Comparison of ENCODE assay signal across 17 mouse cellular contexts in the genomic region with DNA sequence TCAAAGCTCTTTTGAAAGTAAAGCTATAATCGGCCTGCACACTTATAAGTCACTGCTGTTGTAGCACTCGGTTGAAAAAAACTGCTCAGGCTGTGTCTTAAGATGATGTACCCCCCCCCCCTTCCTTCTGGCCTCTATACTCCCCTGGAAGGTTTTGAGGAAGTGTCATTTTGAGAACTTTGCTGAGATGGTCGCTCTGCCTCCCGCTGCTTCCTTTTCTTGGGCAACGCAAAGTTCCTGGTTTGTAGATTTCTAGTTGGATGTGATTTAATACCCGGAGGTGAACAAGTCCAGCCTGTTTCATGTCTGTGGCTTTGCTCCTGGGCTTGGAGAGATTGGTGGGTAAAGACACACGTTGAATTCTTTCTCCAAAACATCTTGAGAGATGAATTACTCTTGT. TPM values are rescaled to one million over a fixed set of nuclear protein-coding genes. Genes with fewer than 3 reads are reported as not detected.
DNase-seq lines count a peak whose midpoint lies in the region; ATAC-seq and TF ChIP-seq lines count a peak whose summit lies in the region.
"Had no signal": no experiment of that assay in that cellular context is flagged by ENCODE, and none has a peak within 500 bp of the region (broad histone marks: within the 10 kb centered on the region; RNA-seq: fewer than 3 reads in every experiment).

No protein-coding gene starts in this region.

- H3K9me3 ChIP-seq in embryonic facial prominence, embryonic 13.5 days: no peaks in the 10 kb centered on the region
- no peaks in the 10 kb centered on the region for H3K9me3 ChIP-seq in embryonic facial prominence, embryonic 10.5 days
- no peaks in the 10 kb centered on the region for H3K9me3 ChIP-seq in midbrain, embryonic 16.5 days (replicated peaks; ENCODE audit: control insufficient read depth, low read length, poor library complexity, severe bottlenecking)
- H3K9me3 ChIP-seq in midbrain, postnatal 0 days (ENCODE audit: low read length): no peaks in the 10 kb centered on the region
- H3K9me3 ChIP-seq in forebrain, embryonic 11.5 days (ENCODE audit: control insufficient read depth, low read length): no peaks in the 10 kb centered on the region
- H3K9me3 ChIP-seq in hindbrain, postnatal 0 days (ENCODE audit: low read length): no peaks in the 10 kb centered on the region
- H3K9me3 ChIP-seq: heart, embryonic 15.5 days had no signal

- no peak overlapping the region for H3K9ac ChIP-seq in embryonic facial prominence, embryonic 13.5 days
- no peak overlapping the region for H3K9ac ChIP-seq in midbrain, embryonic 16.5 days (ENCODE audit: low read depth, low read length)
- no peak overlapping the region for H3K9ac ChIP-seq in midbrain, postnatal 0 days (replicated peaks; ENCODE audit: low read length, poor library complexity, severe bottlenecking)
- H3K9ac ChIP-seq in forebrain, embryonic 11.5 days (ENCODE audit: low read length): no peak overlapping the region
- no peak overlapping the region for H3K9ac ChIP-seq in hindbrain, postnatal 0 days (replicated peaks; ENCODE audit: low read length)
- H3K9ac ChIP-seq: heart, embryonic 15.5 days; hindbrain, embryonic 14.5 days had no signal

- no peak for ATAC-seq in embryonic facial prominence, embryonic 13.5 days (ENCODE audit: insufficient number of reproducible peaks, insufficient read depth, low FRiP score, low TSS enrichment, low read depth)
- ATAC-seq in midbrain, embryonic 16.5 days: no peak
- no peak for ATAC-seq in midbrain, postnatal 0 days (ENCODE audit: low FRiP score)
- peak; percentile 64 for ATAC-seq in monocyte, adult 5-6 weeks (replicated peaks; ENCODE audit: insufficient number of reproducible peaks, low FRiP score, low TSS enrichment, poor library complexity, severe bottlenecking)
- ATAC-seq in forebrain, embryonic 11.5 days (replicated peaks; ENCODE audit: low FRiP score): no peak
- no peak for ATAC-seq in hindbrain, postnatal 0 days
- ATAC-seq: forebrain, embryonic 14.5 days had no signal

- WGBS in embryonic facial prominence, embryonic 13.5 days: 55% methylated on average over 7 of the region's 7 CpGs
- 88% methylated on average over 7 of the region's 7 CpGs for WGBS in embryonic facial prominence, embryonic 10.5 days
- 63% methylated on average over 7 of the region's 7 CpGs for WGBS in midbrain, embryonic 16.5 days
- WGBS in midbrain, postnatal 0 days: 57% methylated on average over 7 of the region's 7 CpGs
- whole genome bisulfite sequencing in forebrain, embryonic 11.5 days: 85% methylated on average over 7 of the region's 7 CpGs
- 77% methylated on average over 7 of the region's 7 CpGs for WGBS in hindbrain, postnatal 0 days

- H3K4me1 ChIP-seq in embryonic facial prominence, embryonic 13.5 days: peaks cover 69% of the 10 kb centered on the region
- peaks cover 58% of the 10 kb centered on the region for H3K4me1 ChIP-seq in embryonic facial prominence, embryonic 10.5 days
- H3K4me1 ChIP-seq in midbrain, embryonic 16.5 days (ENCODE audit: control insufficient read depth, insufficient read depth, low read length): peaks cover 43% of the 10 kb centered on the region
- H3K4me1 ChIP-seq in midbrain, postnatal 0 days (ENCODE audit: insufficient read depth, low read length): peaks cover 13% of the 10 kb centered on the region; the same call in 1 of the 2 replicates
- peaks cover 9% of the 10 kb centered on the region for H3K4me1 ChIP-seq in forebrain, embryonic 11.5 days (replicated peaks; ENCODE audit: control insufficient read depth, insufficient read depth, low read length)
- H3K4me1 ChIP-seq in hindbrain, postnatal 0 days (ENCODE audit: insufficient read depth, low read length): peaks cover 6% of the 10 kb centered on the region; the same call in 1 of the 2 replicates

- no peak overlapping the region for H3K4me3 ChIP-seq in embryonic facial prominence, embryonic 13.5 days
- no peak overlapping the region for H3K4me3 ChIP-seq in embryonic facial prominence, embryonic 10.5 days
- no peak overlapping the region for H3K4me3 ChIP-seq in midbrain, embryonic 16.5 days (ENCODE audit: low read depth, low read length)
- H3K4me3 ChIP-seq in midbrain, postnatal 0 days (ENCODE audit: low read depth, low read length): no peak overlapping the region
- no peak overlapping the region for H3K4me3 ChIP-seq in forebrain, embryonic 11.5 days (ENCODE audit: low read depth, low read length)
- no peak overlapping the region for H3K4me3 ChIP-seq in hindbrain, postnatal 0 days (ENCODE audit: low read length)
- H3K4me3 ChIP-seq: heart, embryonic 15.5 days had no signal

- no peaks in the 10 kb centered on the region for H3K36me3 ChIP-seq in embryonic facial prominence, embryonic 13.5 days
- H3K36me3 ChIP-seq in embryonic facial prominence, embryonic 10.5 days (replicated peaks): peaks cover 24% of the 10 kb centered on the region
- H3K36me3 ChIP-seq in midbrain, embryonic 16.5 days (ENCODE audit: control insufficient read depth, insufficient read depth, low read length): no peaks in the 10 kb centered on the region
- no peaks in the 10 kb centered on the region for H3K36me3 ChIP-seq in midbrain, postnatal 0 days (ENCODE audit: insufficient read depth, low read length)
- H3K36me3 ChIP-seq in forebrain, embryonic 11.5 days (ENCODE audit: control insufficient read depth, insufficient read depth, low read length): no peaks in the 10 kb centered on the region
- H3K36me3 ChIP-seq in hindbrain, postnatal 0 days (ENCODE audit: insufficient read depth, low read length): no peaks in the 10 kb centered on the region
- H3K36me3 ChIP-seq: heart, embryonic 15.5 days had no signal

- no peak for DNase-seq in embryonic facial prominence, embryonic 10.5 days (ENCODE audit: low spot score)
- DNase-seq in midbrain, postnatal 0 days (ENCODE audit: low spot score): no peak
- DNase-seq in forebrain, embryonic 11.5 days (ENCODE audit: low spot score): no peak
- no peak for DNase-seq in hindbrain, postnatal 0 days (ENCODE audit: low spot score)
- no peak for DNase-seq in spleen, adult 12 weeks (ENCODE audit: low spot score)
- DNase-seq: cerebellum, adult 11 months; cerebellum, postnatal 36 days; kidney, adult 2 months; kidney, postnatal 4 days; thymus, adult 18-20 months had no signal

- TF ChIP-seq CTCF in midbrain, postnatal 0 days (IDR thresholded peaks at IDR 0.05): no peak
- no peak for TF ChIP-seq CTCF in hindbrain, postnatal 0 days (IDR thresholded peaks at IDR 0.05; ENCODE audit: low read depth)

- H3K27ac ChIP-seq in embryonic facial prominence, embryonic 13.5 days: 0 out of 2 replicates have a peak overlapping the region, but pooled peaks have one; percentile 12
- no peak overlapping the region for H3K27ac ChIP-seq in embryonic facial prominence, embryonic 10.5 days (replicated peaks)
- H3K27ac ChIP-seq in midbrain, embryonic 16.5 days (ENCODE audit: low read length): peak overlapping the region; percentile 13; the same call in 1 of the 2 replicates
- no peak overlapping the region for H3K27ac ChIP-seq in midbrain, postnatal 0 days (ENCODE audit: low read depth, low read length)
- H3K27ac ChIP-seq in forebrain, embryonic 11.5 days (ENCODE audit: low read depth, low read length): no peak overlapping the region
- no peak overlapping the region for H3K27ac ChIP-seq in hindbrain, postnatal 0 days
- H3K27ac ChIP-seq: heart, embryonic 15.5 days; hindbrain, embryonic 14.5 days had no signal

- no peak overlapping the region for H3K4me2 ChIP-seq in embryonic facial prominence, embryonic 13.5 days
- H3K4me2 ChIP-seq in midbrain, embryonic 16.5 days (ENCODE audit: low read length): no peak overlapping the region
- no peak overlapping the region for H3K4me2 ChIP-seq in midbrain, postnatal 0 days (ENCODE audit: low read depth, low read length, poor library complexity, severe bottlenecking)
- H3K4me2 ChIP-seq in forebrain, embryonic 11.5 days (ENCODE audit: low read depth, low read length, severe bottlenecking): no peak overlapping the region
- no peak overlapping the region for H3K4me2 ChIP-seq in hindbrain, postnatal 0 days (ENCODE audit: low read depth, low read length)
- H3K4me2 ChIP-seq: heart, embryonic 15.5 days; hindbrain, embryonic 14.5 days; liver, embryonic 11.5 days had no signal

- H3K27me3 ChIP-seq in embryonic facial prominence, embryonic 13.5 days: no peaks in the 10 kb centered on the region
- no peaks in the 10 kb centered on the region for H3K27me3 ChIP-seq in embryonic facial prominence, embryonic 10.5 days (replicated peaks; ENCODE audit: low read depth, poor library complexity, severe bottlenecking)
- no peaks in the 10 kb centered on the region for H3K27me3 ChIP-seq in midbrain, embryonic 16.5 days (ENCODE audit: control insufficient read depth, insufficient read depth, low read depth, low read length)
- no peaks in the 10 kb centered on the region for H3K27me3 ChIP-seq in midbrain, postnatal 0 days (ENCODE audit: insufficient read depth, low read length)
- H3K27me3 ChIP-seq in forebrain, embryonic 11.5 days (ENCODE audit: control insufficient read depth, insufficient read depth, low read length): no peaks in the 10 kb centered on the region
- H3K27me3 ChIP-seq in hindbrain, postnatal 0 days (ENCODE audit: insufficient read depth, low read length): no peaks in the 10 kb centered on the region
- H3K27me3 ChIP-seq: heart, embryonic 15.5 days had no signal

RNA-seq across cellular contexts. Expression of gene Tcf7l2, which starts 33.2 kb away (rescaled TPM):
- 142 and 157 TPM in 2 replicates for polyA plus RNA-seq in embryonic facial prominence, embryonic 13.5 days (2015; fragmentation: Nextera tagmentation; extraction: Ambion mirVana)
- polyA plus RNA-seq in embryonic facial prominence, embryonic 10.5 days (2016; fragmentation: Nextera tagmentation; extraction: Ambion mirVana): 94.5 and 111 TPM in 2 replicates
- polyA plus RNA-seq in midbrain, embryonic 16.5 days (2015; fragmentation: Nextera tagmentation; extraction: Ambion mirVana): 824 and 1,080 TPM in 2 replicates
- total RNA-seq in midbrain, postnatal 0 days (2014; rRNA removed): 67.2 and 86.1 TPM in 2 replicates
- polyA plus RNA-seq in midbrain, postnatal 0 days (2015; fragmentation: Nextera tagmentation; extraction: Ambion mirVana): 763 and 861 TPM in 2 replicates
- total RNA-seq in monocyte, adult 5-6 weeks (2017): 11.3 to 16.3 TPM (median 15.3 TPM) in 3 replicates
- 146 and 150 TPM in 2 replicates for polyA plus RNA-seq in forebrain, embryonic 11.5 days (2014; fragmentation: Nextera tagmentation; extraction: Ambion mirVana)
- 3.9 and 4.0 TPM in 2 replicates for total RNA-seq in hindbrain, postnatal 0 days (2014; rRNA removed)
- 37.3 and 71.6 TPM in 2 replicates for polyA plus RNA-seq in hindbrain, postnatal 0 days (2015; fragmentation: Nextera tagmentation; extraction: Ambion mirVana)

Comparison
In these comparisons a context has a peak if more than half of its experiments do, and no peak if none do; other contexts are left out.
1. H3K27ac ChIP-seq: peak in embryonic facial prominence, embryonic 13.5 days (single experiment) and midbrain, embryonic 16.5 days (single experiment); none in embryonic facial prominence, embryonic 10.5 days (single experiment), midbrain, postnatal 0 days (single experiment), forebrain, embryonic 11.5 days (single experiment) and hindbrain, postnatal 0 days (single experiment).